Mouse (Mus musculus): ENCODE measurements at regions not wholly inside any gene's neighbourhood (a gene's known extent, or its start where the extent isn't known, plus 50 kb on each side); places are given as distances from the start of the nearest gene placed in this dataset.

DNA sequence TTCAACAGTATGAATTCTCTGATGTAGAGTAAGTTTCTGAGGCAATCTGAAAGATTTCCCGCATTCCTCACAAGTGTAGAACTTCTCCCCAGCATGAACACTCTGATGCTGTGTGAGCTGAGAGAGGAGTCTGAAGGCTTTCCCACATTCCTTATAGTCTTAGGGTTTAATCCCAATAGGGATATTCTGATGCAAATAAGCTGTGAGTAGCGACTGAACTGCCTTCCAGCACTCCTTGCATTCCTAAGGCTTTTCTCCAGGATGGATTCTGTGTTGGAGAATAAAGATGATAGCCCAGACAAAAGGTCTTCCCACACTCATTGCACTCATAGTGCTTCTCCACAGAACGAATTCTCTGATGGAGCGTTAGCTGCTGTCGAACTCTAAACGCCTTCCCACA, 152.6 kb upstream of the Api5 start:
- no peak overlapping the region for H3K4me3 ChIP-seq (ENCODE audit: low read length)
- 72% methylated on average over 6 of the region's 6 CpGs for WGBS

GRCm38 (mm10) chr2:94587255-94587654, 149.3 kb upstream of the Api5 start:
- H3K4me2 ChIP-seq (ENCODE audit: low read depth, low read length): no peak overlapping the region
- H3K27ac ChIP-seq (ENCODE audit: low read length): no peak overlapping the region
- no peaks in the 10 kb centered on the region for H3K36me3 ChIP-seq (ENCODE audit: control insufficient read depth, insufficient read depth)
- no peak for ATAC-seq (replicated peaks; ENCODE audit: extremely low read depth, insufficient read depth, low FRiP score)
- 49% methylated on average over 1 of the region's 1 CpGs for WGBS
- no peak overlapping the region for H3K4me3 ChIP-seq (ENCODE audit: low read length)
- H3K9ac ChIP-seq (ENCODE audit: low read length): no peak overlapping the region
- no peaks in the 10 kb centered on the region for H3K4me1 ChIP-seq (ENCODE audit: control insufficient read depth, insufficient read depth, low read length)
- H3K9me3 ChIP-seq (replicated peaks; ENCODE audit: control insufficient read depth, low read length): peaks cover 3% of the 10 kb centered on the region; the same call in 1 of the 2 replicates
- no peaks in the 10 kb centered on the region for H3K27me3 ChIP-seq (ENCODE audit: control insufficient read depth, insufficient read depth, low read length)

More for the DNA sequence above, 152.6 kb upstream of the Api5 start:
- Histone ChIP-seq H3K9me3 (replicated peaks; ENCODE audit: control insufficient read depth, low read length) (peaks cover 3% of the 10 kb centered on the region; the same call in 1 of the 2 replicates), H3K27ac (ENCODE audit: low read length) (no peak overlapping the region), H3K9ac (ENCODE audit: low read length) (no peak overlapping the region), H3K4me2 (ENCODE audit: low read depth, low read length) (no peak overlapping the region), H3K4me1 (ENCODE audit: control insufficient read depth, insufficient read depth, low read length) (no peaks in the 10 kb centered on the region), H3K27me3 (ENCODE audit: control insufficient read depth, insufficient read depth, low read length) (no peaks in the 10 kb centered on the region), H3K36me3 (ENCODE audit: control insufficient read depth, insufficient read depth) (no peaks in the 10 kb centered on the region)
- no peak for ATAC-seq (replicated peaks; ENCODE audit: extremely low read depth, insufficient read depth, low FRiP score)

DNA sequence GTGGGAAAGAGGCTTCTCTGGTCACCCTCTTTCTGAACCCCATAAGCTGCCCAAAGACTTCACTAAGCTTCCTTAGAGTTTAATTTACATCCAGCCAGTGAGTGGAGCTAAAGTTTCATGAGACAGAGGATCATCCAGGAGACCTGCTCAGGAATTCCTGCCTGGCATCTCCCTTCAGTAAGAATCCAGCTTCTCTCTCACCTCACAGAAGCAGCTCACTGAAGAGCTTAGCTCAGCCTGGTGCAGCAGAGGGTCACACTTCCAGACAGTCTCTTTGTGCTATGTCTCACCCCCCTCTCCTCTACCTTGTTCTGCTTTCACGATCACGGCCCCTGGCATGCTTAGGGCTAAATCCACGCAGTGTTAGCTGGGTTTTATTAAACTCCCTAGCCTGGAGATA, 133.7 kb upstream of the Api5 start:
- no peak for ATAC-seq (replicated peaks; ENCODE audit: extremely low read depth, insufficient read depth, low FRiP score)
- no peak overlapping the region for H3K4me3 ChIP-seq (ENCODE audit: low read length)
- no peaks in the 10 kb centered on the region for H3K36me3 ChIP-seq (ENCODE audit: control insufficient read depth, insufficient read depth)
- no peaks in the 10 kb centered on the region for H3K27me3 ChIP-seq (ENCODE audit: control insufficient read depth, insufficient read depth, low read length)
- 59% methylated on average over 3 of the region's 3 CpGs for WGBS
- H3K4me2 ChIP-seq (ENCODE audit: low read depth, low read length): no peak overlapping the region
- H3K9ac ChIP-seq (ENCODE audit: low read length): no peak overlapping the region
- no peaks in the 10 kb centered on the region for H3K4me1 ChIP-seq (ENCODE audit: control insufficient read depth, insufficient read depth, low read length)
- H3K27ac ChIP-seq (ENCODE audit: low read length): no peak overlapping the region
- no peaks in the 10 kb centered on the region for H3K9me3 ChIP-seq (replicated peaks; ENCODE audit: control insufficient read depth, low read length)

- Histone ChIP-seq H3K36me3 (ENCODE audit: control insufficient read depth, insufficient read depth) (no peaks in the 10 kb centered on the region), H3K27ac (ENCODE audit: low read length) (no peak overlapping the region), H3K4me1 (ENCODE audit: control insufficient read depth, insufficient read depth, low read length) (no peaks in the 10 kb centered on the region), H3K9me3 (replicated peaks; ENCODE audit: control insufficient read depth, low read length) (no peaks in the 10 kb centered on the region), H3K4me2 (ENCODE audit: low read depth, low read length) (no peak overlapping the region), H3K27me3 (ENCODE audit: control insufficient read depth, insufficient read depth, low read length) (no peaks in the 10 kb centered on the region), H3K4me3 (ENCODE audit: low read length) (no peak overlapping the region), H3K9ac (ENCODE audit: low read length) (no peak overlapping the region)
- 72% methylated on average over 3 of the region's 3 CpGs for WGBS
- ATAC-seq (replicated peaks; ENCODE audit: extremely low read depth, insufficient read depth, low FRiP score): no peak
Observed at GRCm38 (mm10) chr2:94541230-94541905, 103.4 kb upstream of the Api5 start.

- no peak for ATAC-seq (replicated peaks; ENCODE audit: extremely low read depth, insufficient read depth, low FRiP score)
- H3K4me1 ChIP-seq (ENCODE audit: control insufficient read depth, insufficient read depth, low read length): no peaks in the 10 kb centered on the region
- 53% methylated on average over 4 of the region's 4 CpGs for WGBS
Observed at GRCm38 (mm10) chr2:94536631-94537030, 98.7 kb upstream of the Api5 start.

DNA sequence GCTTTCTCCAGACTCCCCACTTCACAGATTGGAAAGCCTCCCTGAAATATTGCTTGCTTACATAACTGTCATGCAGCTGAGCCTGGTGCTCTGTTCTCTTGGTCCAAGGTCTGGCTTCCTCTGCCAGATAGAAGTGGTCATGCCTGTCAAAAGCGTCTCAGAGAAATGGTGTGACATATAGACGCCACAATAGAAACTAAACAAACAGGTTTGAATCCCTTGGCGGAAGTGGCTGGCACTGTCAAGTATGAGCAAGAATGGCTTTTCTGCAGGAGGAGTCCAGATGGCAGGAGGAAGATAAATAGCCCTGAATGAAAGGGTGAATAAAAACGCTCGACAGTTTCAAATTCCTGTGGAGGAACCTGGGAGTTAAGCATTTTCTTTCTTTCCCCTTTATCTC, 93.2 kb upstream of the Api5 start:
- Histone ChIP-seq H3K9ac (ENCODE audit: low read length) (no peak overlapping the region), H3K36me3 (ENCODE audit: control insufficient read depth, insufficient read depth) (no peaks in the 10 kb centered on the region), H3K4me2 (ENCODE audit: low read depth, low read length) (no peak overlapping the region), H3K4me1 (ENCODE audit: control insufficient read depth, insufficient read depth, low read length) (no peaks in the 10 kb centered on the region), H3K27me3 (ENCODE audit: control insufficient read depth, insufficient read depth, low read length) (no peaks in the 10 kb centered on the region), H3K4me3 (ENCODE audit: low read length) (no peak overlapping the region), H3K27ac (ENCODE audit: low read length) (no peak overlapping the region), H3K9me3 (replicated peaks; ENCODE audit: control insufficient read depth, low read length) (no peaks in the 10 kb centered on the region)
- ATAC-seq (replicated peaks; ENCODE audit: extremely low read depth, insufficient read depth, low FRiP score): no peak
- 60% methylated on average over 5 of the region's 5 CpGs for WGBS

More at GRCm38 (mm10) chr2:94536631-94537030, 98.7 kb upstream of the Api5 start:
- H3K9me3 ChIP-seq (replicated peaks; ENCODE audit: control insufficient read depth, low read length): no peaks in the 10 kb centered on the region
- H3K36me3 ChIP-seq (ENCODE audit: control insufficient read depth, insufficient read depth): no peaks in the 10 kb centered on the region
- no peaks in the 10 kb centered on the region for H3K27me3 ChIP-seq (ENCODE audit: control insufficient read depth, insufficient read depth, low read length)
- H3K9ac ChIP-seq (ENCODE audit: low read length): no peak overlapping the region
- H3K4me2 ChIP-seq (ENCODE audit: low read depth, low read length): no peak overlapping the region
- H3K27ac ChIP-seq (ENCODE audit: low read length): no peak overlapping the region
- no peak overlapping the region for H3K4me3 ChIP-seq (ENCODE audit: low read length)

GRCm38 (mm10) chr2:94524536-94524935, 86.6 kb upstream of the Api5 start:
- no peak overlapping the region for H3K4me2 ChIP-seq (ENCODE audit: low read depth, low read length)
- 15% methylated on average over 6 of the region's 6 CpGs for WGBS
- no peak overlapping the region for H3K4me3 ChIP-seq (ENCODE audit: low read length)
- H3K4me1 ChIP-seq (ENCODE audit: control insufficient read depth, insufficient read depth, low read length): no peaks in the 10 kb centered on the region
- ATAC-seq (replicated peaks; ENCODE audit: extremely low read depth, insufficient read depth, low FRiP score): no peak
- H3K27ac ChIP-seq (ENCODE audit: low read length): no peak overlapping the region
- no peaks in the 10 kb centered on the region for H3K9me3 ChIP-seq (replicated peaks; ENCODE audit: control insufficient read depth, low read length)
- no peaks in the 10 kb centered on the region for H3K27me3 ChIP-seq (ENCODE audit: control insufficient read depth, insufficient read depth, low read length)
- H3K36me3 ChIP-seq (ENCODE audit: control insufficient read depth, insufficient read depth): no peaks in the 10 kb centered on the region
- H3K9ac ChIP-seq (ENCODE audit: low read length): no peak overlapping the region

DNA sequence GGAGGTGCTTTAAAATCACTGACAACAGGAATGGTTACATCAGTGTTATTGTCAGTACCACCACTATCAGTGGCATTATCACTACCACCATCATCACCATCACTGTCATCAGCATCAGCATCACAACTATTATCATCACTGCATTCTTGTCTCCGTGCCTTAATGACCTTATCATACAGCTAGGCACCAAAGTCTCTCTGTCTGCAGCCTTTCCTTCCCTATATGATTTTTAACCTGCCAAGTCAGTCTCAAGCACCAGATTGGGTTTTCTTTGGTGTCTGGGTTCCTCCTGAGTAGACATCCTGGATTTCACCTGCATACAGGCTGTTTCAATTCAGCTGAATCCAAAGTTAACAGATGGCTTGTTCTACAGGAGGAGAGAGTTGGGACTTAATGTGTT, 78.9 kb upstream of the Api5 start:
- Histone ChIP-seq H3K27ac (ENCODE audit: low read length) (no peak overlapping the region), H3K9ac (ENCODE audit: low read length) (no peak overlapping the region), H3K4me2 (ENCODE audit: low read depth, low read length) (no peak overlapping the region), H3K36me3 (ENCODE audit: control insufficient read depth, insufficient read depth) (no peaks in the 10 kb centered on the region), H3K27me3 (ENCODE audit: control insufficient read depth, insufficient read depth, low read length) (no peaks in the 10 kb centered on the region), H3K9me3 (replicated peaks; ENCODE audit: control insufficient read depth, low read length) (no peaks in the 10 kb centered on the region), H3K4me3 (ENCODE audit: low read length) (no peak overlapping the region), H3K4me1 (ENCODE audit: control insufficient read depth, insufficient read depth, low read length) (no peaks in the 10 kb centered on the region)
- ATAC-seq (replicated peaks; ENCODE audit: extremely low read depth, insufficient read depth, low FRiP score): no peak
- WGBS: 30% methylated on average over 1 of the region's 1 CpGs

- Histone ChIP-seq H3K27me3 (ENCODE audit: control insufficient read depth, insufficient read depth, low read length) (no peaks in the 10 kb centered on the region), H3K4me1 (ENCODE audit: control insufficient read depth, insufficient read depth, low read length) (no peaks in the 10 kb centered on the region), H3K9ac (ENCODE audit: low read length) (no peak overlapping the region), H3K27ac (ENCODE audit: low read length) (no peak overlapping the region), H3K4me3 (ENCODE audit: low read length) (no peak overlapping the region), H3K4me2 (ENCODE audit: low read depth, low read length) (no peak overlapping the region), H3K9me3 (replicated peaks; ENCODE audit: control insufficient read depth, low read length) (no peaks in the 10 kb centered on the region), H3K36me3 (ENCODE audit: control insufficient read depth, insufficient read depth) (no peaks in the 10 kb centered on the region)
- 29% methylated on average over 3 of the region's 3 CpGs for WGBS
- ATAC-seq (replicated peaks; ENCODE audit: extremely low read depth, insufficient read depth, low FRiP score): peak; percentile 28; the same call in 1 of the 2 replicates
Observed at GRCm38 (mm10) chr2:94512027-94512426, 74.1 kb upstream of the Api5 start.
